Mouse (Mus musculus) mouse trophoblast stem cell (cell line): ENCODE results near the gene Tmed6.
"Not testable (repeated sequence)": the region's sequence is repeated elsewhere in the genome, so short reads cannot be mapped to it uniquely, and the experiment has no call there.

Source experiments
- in situ Hi-C, 2 experiments: fragments of 300-500 bp; cut with MseI, MboI; formaldehyde crosslinking; loops; 2 replicates in 1 of 2; 3 replicates in 1 of 2; pipeline ENCODE4 v1.15.1; 2025

Gene Tmed6

GRCm38 (mm10) chr8:107076239-107076888, 10.9 kb upstream of the Tmed6 start:
- in situ Hi-C loops: no loop called here

DNA sequence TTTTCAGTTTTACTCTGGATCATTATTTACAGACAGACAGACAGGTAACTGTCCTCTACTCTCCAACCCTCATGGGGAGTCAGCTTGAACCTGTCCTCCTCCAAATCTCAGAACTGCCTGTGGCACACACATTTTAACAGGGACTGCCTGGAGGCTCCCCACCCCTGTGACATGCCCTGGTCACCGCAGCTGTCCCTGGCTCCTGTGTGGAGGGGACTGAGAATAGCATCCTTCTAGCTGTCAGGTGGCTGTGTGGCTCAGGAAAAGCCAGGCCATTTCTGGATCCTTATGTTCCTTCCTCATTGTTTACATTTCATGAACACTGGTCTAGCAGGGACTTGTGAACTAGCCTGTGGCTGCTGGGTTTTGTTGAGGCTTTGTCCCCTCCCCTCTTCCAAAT, 8.7 kb upstream of the Tmed6 start:
- in situ Hi-C loops: no loop called here

DNA sequence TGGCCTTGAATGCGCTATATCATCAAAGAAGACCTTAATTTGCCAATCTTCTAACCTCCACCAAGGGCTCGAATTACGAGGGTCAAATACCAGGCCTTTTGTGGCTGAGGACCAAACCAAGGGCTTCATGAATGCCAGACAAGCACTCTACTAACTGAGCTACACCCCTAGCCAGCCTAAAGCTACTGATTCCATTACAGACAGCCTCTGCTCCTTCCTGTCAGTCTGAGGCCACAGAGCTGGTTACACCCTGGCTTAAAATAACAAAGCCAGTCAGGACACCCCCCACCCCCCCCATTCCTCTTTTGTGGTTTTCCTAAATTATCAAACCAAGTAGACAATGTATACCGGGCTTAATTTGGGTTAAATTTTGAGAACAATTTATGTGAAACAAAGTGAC, 8.3 kb upstream of the Tmed6 start:
- in situ Hi-C loops: no loop called here

DNA sequence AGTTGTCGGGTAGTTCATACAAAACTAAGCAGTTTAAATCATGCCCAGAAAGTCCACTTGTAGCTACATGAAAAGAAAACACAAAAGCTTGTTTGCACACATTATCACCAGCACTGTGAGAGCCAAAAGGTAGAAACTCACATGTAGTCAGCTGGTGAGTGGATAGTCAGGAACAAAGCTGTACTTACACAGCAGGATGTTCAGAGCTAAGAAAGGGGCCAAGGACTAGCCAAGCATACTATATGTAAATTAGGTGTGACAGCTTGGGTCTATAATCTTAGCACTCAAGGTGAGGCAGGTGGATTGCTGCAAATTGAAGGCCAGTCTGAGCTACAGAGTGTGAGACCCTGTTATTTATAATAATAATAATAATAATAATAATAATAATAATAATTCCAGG, 2.8 kb downstream of the Tmed6 start:
- in situ Hi-C loops: no loop called here

DNA sequence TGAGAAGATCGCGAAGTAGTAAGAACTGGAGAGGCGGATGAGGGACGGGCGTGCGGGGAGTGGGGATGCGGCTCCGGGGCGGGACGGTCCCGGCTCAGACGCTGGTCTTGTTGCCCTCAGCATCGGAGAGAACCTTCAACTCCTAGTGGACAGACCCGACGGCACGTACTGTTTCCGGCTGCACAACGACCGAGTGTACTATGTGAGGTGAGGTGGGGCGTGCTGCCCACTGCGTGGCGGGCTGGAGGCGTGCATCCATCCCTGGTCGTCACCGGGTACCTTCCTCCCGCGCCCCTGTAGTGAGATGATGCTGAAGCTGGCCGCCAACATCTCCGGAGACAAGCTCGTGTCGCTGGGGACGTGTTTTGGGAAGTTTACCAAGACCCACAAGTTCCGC, 8.5 kb downstream of the Tmed6 start:
- in situ Hi-C loops: no loop called here

GRCm38 (mm10) chr8:107056076-107056972, 9.1 kb downstream of the Tmed6 start, which contains the start of the genes Cog8 and Nip7:
Gene Cog8, minus strand, starts transcription at chr8:107056689.
Gene Nip7, plus strand, starts transcription at chr8:107056877.
- in situ Hi-C loops: no loop called here

GRCm38 (mm10) chr8:107052046-107052445, 13.4 kb downstream of the Tmed6 start:
- in situ Hi-C loops: no loop called here

DNA sequence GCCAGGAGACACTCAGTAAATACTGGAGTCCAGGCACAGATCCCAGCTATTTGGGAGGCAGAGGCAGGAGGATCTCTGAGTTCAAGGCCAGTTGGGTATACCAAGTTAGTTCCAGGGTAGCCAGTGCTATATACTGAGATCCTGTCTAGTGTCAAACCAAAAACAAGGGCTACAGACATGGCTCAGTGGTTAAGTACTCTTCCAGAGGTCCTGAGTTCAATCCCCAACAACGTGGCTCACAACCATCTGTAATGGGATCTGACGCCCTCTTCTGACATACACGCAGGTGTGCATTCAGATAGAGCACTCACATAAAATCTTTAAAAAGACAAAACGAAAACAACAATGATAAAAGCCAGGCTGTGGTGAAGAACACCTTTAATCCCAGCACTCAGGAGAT, 16.0 kb downstream of the Tmed6 start:
- in situ Hi-C loops: no loop called here

- in situ Hi-C loops: no loop called here
These were observed 17.1 kb downstream of the Tmed6 start, which contains the start of gene Pdf for GRCm38 (mm10) chr8:107048061-107048941. Gene Pdf, minus strand, starts transcription at chr8:107048614.

GRCm38 (mm10) chr8:107046976-107047375, 18.5 kb downstream of the Tmed6 start:
- in situ Hi-C loops: no loop called here

GRCm38 (mm10) chr8:107045478-107045877, 20.0 kb downstream of the Tmed6 start:
- in situ Hi-C loops: no loop called here

- in situ Hi-C loops: no loop called here
These were observed 24.8 kb downstream of the Tmed6 start for GRCm38 (mm10) chr8:107040632-107041031.

GRCm38 (mm10) chr8:107036626-107037025, 28.8 kb downstream of the Tmed6 start:
- in situ Hi-C loops: no loop called here

DNA sequence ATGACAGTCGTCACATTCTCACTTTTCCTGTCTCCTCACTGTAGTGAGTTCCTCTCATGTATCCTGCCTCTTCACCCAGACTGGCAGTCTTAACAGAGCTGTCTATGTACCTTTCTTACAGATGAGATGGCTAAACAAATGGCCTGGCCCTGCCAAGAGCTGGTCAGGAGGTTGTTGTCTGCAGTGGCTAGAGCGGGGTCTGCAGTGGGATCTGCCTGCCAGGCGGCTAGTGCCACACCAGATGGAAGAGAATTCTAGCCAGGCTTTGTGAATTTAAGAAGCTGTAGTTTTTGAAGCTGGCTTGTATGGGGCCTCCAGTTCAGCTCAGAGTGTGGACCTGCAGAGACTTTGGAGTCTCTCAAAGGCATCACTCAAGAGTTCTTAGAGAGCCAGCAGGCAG, 29.8 kb downstream of the Tmed6 start:
- in situ Hi-C loops: no loop called here

DNA sequence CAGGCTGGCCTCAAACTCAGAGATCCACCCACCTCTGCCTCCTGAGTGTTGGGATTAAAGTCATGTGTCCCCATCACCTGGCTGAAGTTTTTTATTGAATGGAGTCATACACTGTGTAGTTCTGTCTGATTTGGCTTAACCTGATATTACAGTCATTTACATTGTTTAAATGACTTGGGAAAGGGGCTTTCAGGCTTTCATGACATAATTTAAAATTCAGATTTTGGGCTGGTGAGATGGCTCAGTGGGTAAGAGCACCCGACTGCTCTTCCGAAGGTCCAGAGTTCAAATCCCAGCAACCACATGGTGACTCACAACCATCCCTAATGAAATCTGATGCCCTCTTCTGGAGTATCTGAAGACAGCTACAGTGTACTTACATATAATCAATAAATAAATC, 31.8 kb downstream of the Tmed6 start:
- in situ Hi-C loops: not testable (repeated sequence)

GRCm38 (mm10) chr8:107031577-107032090, 33.8 kb downstream of the Tmed6 start:
- in situ Hi-C loops: no loop called here

DNA sequence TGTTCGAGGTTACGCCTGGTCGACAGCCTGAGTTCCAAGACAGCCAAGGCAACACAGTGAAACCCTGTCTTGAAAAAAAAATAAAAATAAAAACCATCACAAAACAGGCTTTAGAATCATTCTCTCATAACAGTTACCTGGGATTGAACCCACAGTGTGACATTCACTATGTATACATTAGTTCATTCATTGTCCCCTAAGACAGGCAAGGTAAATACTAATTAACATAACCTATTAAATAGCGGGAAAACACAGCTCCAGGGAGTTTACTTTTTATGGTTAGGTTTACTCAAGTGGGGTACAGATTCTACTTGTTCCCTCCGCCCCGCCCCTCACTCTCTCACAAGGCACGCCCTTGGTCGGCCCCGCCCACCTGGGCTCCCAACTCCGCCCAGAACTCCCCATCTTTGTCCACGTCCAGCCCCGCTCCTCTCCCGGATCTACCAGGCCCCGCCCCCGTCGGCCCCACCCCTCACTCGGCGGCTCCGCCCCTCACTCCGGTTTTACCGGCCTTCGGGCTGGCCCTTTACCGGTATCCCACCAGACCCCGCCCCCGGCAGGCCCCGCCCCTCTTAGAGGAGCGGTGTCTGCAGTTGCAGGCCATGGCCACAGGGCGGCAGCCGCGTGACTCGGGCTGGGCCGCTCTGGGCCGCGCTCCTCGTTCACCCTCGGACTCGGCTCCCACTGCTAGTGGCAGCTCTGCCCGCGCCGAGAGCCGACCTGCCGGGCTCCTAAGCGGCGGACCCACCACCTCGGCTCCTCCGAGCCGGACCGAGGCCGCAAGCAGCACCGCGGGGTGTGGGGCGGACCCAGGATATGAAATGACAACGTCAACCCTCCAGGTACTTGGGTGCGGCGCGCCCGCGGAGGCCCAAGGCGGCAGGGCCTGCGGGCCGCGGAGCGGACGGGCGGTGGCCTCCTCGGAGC, 34.5 kb downstream of the Tmed6 start, which contains the start of gene Vps4a:
Gene Vps4a, plus strand, starts transcription at position 573 of the 927 bp plus-strand sequence.
- in situ Hi-C loops: no loop called here

- in situ Hi-C loops: no loop called here
These were observed 35.4 kb downstream of the Tmed6 start for GRCm38 (mm10) chr8:107030058-107030457.

- in situ Hi-C loops: no loop called here
These were observed 36.1 kb downstream of the Tmed6 start for GRCm38 (mm10) chr8:107029310-107029709.

DNA sequence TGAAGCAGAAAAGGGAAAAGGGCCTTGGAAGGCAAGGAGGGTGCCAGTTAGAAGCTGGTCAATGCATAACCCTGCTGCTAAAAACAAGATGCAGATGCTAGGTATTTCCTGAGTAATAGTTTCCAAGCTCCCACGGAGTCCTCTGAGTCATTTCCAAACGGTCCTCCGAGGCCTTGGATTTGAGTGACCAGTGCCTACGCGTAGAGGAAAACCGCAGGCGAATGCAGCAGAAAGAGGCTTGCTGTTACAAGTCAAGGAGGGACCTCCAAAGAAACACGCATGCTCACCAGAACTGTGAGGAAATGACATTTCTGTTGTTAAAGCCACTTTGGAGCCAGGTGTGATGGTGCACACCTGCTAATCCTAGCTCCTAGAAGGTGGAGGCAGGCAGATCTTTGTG, 42.0 kb downstream of the Tmed6 start:
- in situ Hi-C loops: no loop called here
